28 mouse cellular contexts compared by ENCODE assay signal in the genomic region with DNA sequence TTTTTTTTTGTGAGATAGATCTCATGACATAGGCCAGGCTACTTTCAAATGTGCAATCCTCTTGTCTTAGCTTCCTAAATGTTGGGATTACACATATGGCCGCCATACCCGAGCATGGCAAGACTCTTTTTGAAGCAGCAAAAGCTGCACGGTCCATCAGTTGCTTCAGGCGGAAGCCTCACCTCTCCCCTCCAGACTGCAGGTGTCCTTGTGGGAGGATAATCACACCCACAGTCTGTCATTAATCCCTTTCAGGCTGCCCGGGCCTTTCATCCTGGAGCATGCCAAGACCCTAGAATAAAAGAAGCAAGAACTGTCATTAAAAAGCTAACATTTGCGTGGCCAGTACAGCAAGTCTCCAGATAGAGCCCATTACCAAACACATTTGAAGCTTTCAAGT. TPM values are rescaled to one million over a fixed set of nuclear protein-coding genes. Genes with fewer than 3 reads are reported as not detected.
"Had no signal": no experiment of that assay in that cellular context is flagged by ENCODE, and none has a peak within 500 bp of the region (broad histone marks: within the 10 kb centered on the region; RNA-seq: fewer than 3 reads in every experiment).

No protein-coding gene starts in this region.

- H3K27ac ChIP-seq: layer of hippocampus, adult 2 months; limb, embryonic 10.5 days; limb, embryonic 13.5 days; liver, embryonic 12.5 days; liver, embryonic 15.5 days; lung, embryonic 15.5 days; macrophage; midbrain, embryonic 13.5 days; neural tube, embryonic 13.5 days had no signal

- H3K4me2 ChIP-seq: limb, embryonic 13.5 days; liver, embryonic 12.5 days; liver, embryonic 15.5 days; lung, embryonic 15.5 days; midbrain, embryonic 13.5 days; neural tube, embryonic 13.5 days had no signal

- H3K9me3 ChIP-seq: limb, embryonic 10.5 days; limb, embryonic 13.5 days; liver, embryonic 12.5 days; liver, embryonic 15.5 days; lung, embryonic 15.5 days; midbrain, embryonic 13.5 days; neural tube, embryonic 13.5 days had no signal

- ATAC-seq: intestine, postnatal 0 days; liver, embryonic 12.5 days had no signal

- H3K4me3 ChIP-seq: layer of hippocampus, adult 2 months; limb, embryonic 10.5 days; limb, embryonic 13.5 days; liver, embryonic 12.5 days; liver, embryonic 15.5 days; lung, embryonic 15.5 days; midbrain, embryonic 13.5 days; myocyte; neural tube, embryonic 13.5 days had no signal

- H3K36me3 ChIP-seq: limb, embryonic 10.5 days; limb, embryonic 13.5 days; liver, embryonic 12.5 days; liver, embryonic 15.5 days; lung, embryonic 15.5 days; midbrain, embryonic 13.5 days; neural tube, embryonic 13.5 days had no signal

- H3K4me1 ChIP-seq: liver, embryonic 12.5 days; liver, embryonic 15.5 days had no signal

- H3K27me3 ChIP-seq: limb, embryonic 13.5 days; liver, embryonic 15.5 days; lung, embryonic 15.5 days; midbrain, embryonic 13.5 days; neural tube, embryonic 13.5 days had no signal

- H3K9ac ChIP-seq: limb, embryonic 13.5 days; liver, embryonic 12.5 days; liver, embryonic 15.5 days; lung, embryonic 15.5 days; midbrain, embryonic 13.5 days; neural tube, embryonic 13.5 days had no signal

- DNase-seq: kidney, adult 8-10 months; kidney, postnatal 25 days; layer of hippocampus, adult 9-11 months; liver; lung, adult 18-20 months; retina, postnatal 1 day; thymus, postnatal 25 days had no signal

RNA-seq across cellular contexts. Expression of a gene that starts 15.5 kb away (rescaled TPM):
- total RNA-seq: layer of hippocampus, postnatal 25 days; left cerebral cortex, adult 18-20 months; left cerebral cortex, postnatal 25 days; neutrophil, adult 5-6 weeks had no signal

RNA-seq across cellular contexts. Expression of a gene that starts 40.6 kb away (rescaled TPM):
- total RNA-seq: layer of hippocampus, postnatal 25 days; left cerebral cortex, adult 18-20 months; megakaryocyte, adult 5-6 weeks; monocyte, adult 5-6 weeks had no signal
- polyA plus RNA-seq: intestine, postnatal 0 days; large intestine, adult 2 months; liver, embryonic 12.5 days; liver, embryonic 15.5 days; macrophage; midbrain, embryonic 13.5 days; small intestine, adult 2 months; spleen, adult 2 months; thymus, postnatal 0 days had no signal
